Comparison of ENCODE assay signal across 23 mouse cellular contexts in genomic region chr2:70690195-70690594, GRCm38 (mm10). TPM values are rescaled to one million over a fixed set of nuclear protein-coding genes. Genes with fewer than 3 reads are reported as not detected.
DNase-seq lines count a peak whose midpoint lies in the region; ATAC-seq and TF ChIP-seq lines count a peak whose summit lies in the region.
"Had no signal": no experiment of that assay in that cellular context is flagged by ENCODE, and none has a peak within 500 bp of the region (broad histone marks: within the 10 kb centered on the region; RNA-seq: fewer than 3 reads in every experiment).

No protein-coding gene starts in this region.

- WGBS in forebrain, embryonic 11.5 days, result 84% methylated on average over 11 of the region's 11 CpGs
- 89% methylated on average over 11 of the region's 11 CpGs for WGBS in forebrain, embryonic 10.5 days
- 81% methylated on average over 11 of the region's 11 CpGs for WGBS in liver, postnatal 0 days (ENCODE audit: insufficient replicate concordance)

- DNase-seq in forebrain, embryonic 11.5 days (ENCODE audit: low spot score), result peak; percentile 42
- DNase-seq in forebrain, embryonic 10.5 days (ENCODE audit: extremely low spot score, low spot score), result no peak
- DNase-seq in kidney, adult 9 months, result peak; percentile 11
- DNase-seq in kidney, adult 11 months, result no peak
- DNase-seq in CH12.LX (ENCODE audit: extremely low read depth), result peak; percentile 33
- DNase-seq in brain, adult 2 months (ENCODE audit: low read depth, low spot score), result peak; percentile 63
- DNase-seq in left cerebral cortex, adult 9 months (ENCODE audit: low spot score in 2 of 2), result no peak
- no peak for DNase-seq in liver, postnatal 0 days
- DNase-seq: cerebellum, postnatal 10 days; embryo, embryonic 11 days; heart, postnatal 4 days; lung, postnatal 4 days; right cerebral cortex, postnatal 14 days; thymus, postnatal 14 days had no signal

- peaks cover 3% of the 10 kb centered on the region; the same call in 1 of the 2 replicates for H3K36me3 ChIP-seq in forebrain, embryonic 11.5 days (ENCODE audit: control insufficient read depth, insufficient read depth, low read length)
- peaks cover 82% of the 10 kb centered on the region for H3K36me3 ChIP-seq in forebrain, embryonic 10.5 days (replicated peaks)
- peaks cover 59 to 94% of the 10 kb centered on the region in 2 experiments for H3K36me3 ChIP-seq in CH12.LX (replicated peaks in 1 of 2; ENCODE audit: control insufficient read depth in 1 of 2, insufficient read depth in 1 of 2, low read length in 1 of 2)
- peaks cover 60% of the 10 kb centered on the region for H3K36me3 ChIP-seq in liver, postnatal 0 days (replicated peaks; ENCODE audit: insufficient read depth, low read length)

- dilution Hi-C loops in CH12.LX (cut with MboI; ENCODE audit: extremely low pct_ligation_motif_present, extremely low pct_unique_long_range_greater_than_20kb, low sequenced_read_pairs), result no loop called here

- H3K27me3 ChIP-seq in forebrain, embryonic 11.5 days (ENCODE audit: control insufficient read depth, insufficient read depth, low read length), result no peaks in the 10 kb centered on the region
- H3K27me3 ChIP-seq in forebrain, embryonic 10.5 days (ENCODE audit: poor library complexity, severe bottlenecking), result no peaks in the 10 kb centered on the region
- no peaks in the 10 kb centered on the region for H3K27me3 ChIP-seq in CH12.LX (replicated peaks)
- no peaks in the 10 kb centered on the region for H3K27me3 ChIP-seq in liver, postnatal 0 days (ENCODE audit: insufficient read depth, low read length)
- H3K27me3 ChIP-seq: forebrain, embryonic 15.5 days; limb, embryonic 12.5 days; liver, embryonic 15.5 days; neural tube, embryonic 13.5 days had no signal

- H3K4me1 ChIP-seq in forebrain, embryonic 11.5 days (replicated peaks; ENCODE audit: control insufficient read depth, insufficient read depth, low read length), result no peaks in the 10 kb centered on the region
- no peaks in the 10 kb centered on the region for H3K4me1 ChIP-seq in forebrain, embryonic 10.5 days
- peaks cover 2 to 30% of the 10 kb centered on the region in 2 experiments; a peak in 3 of 4 replicates for H3K4me1 ChIP-seq in CH12.LX (ENCODE audit: control insufficient read depth in 1 of 2, insufficient read depth in 2 of 2)
- no peaks in the 10 kb centered on the region for H3K4me1 ChIP-seq in liver, postnatal 0 days (ENCODE audit: insufficient read depth)
- H3K4me1 ChIP-seq: forebrain, embryonic 15.5 days; heart, embryonic 10.5 days; liver, embryonic 15.5 days; midbrain, embryonic 10.5 days; neural tube, embryonic 13.5 days had no signal

- H3K9me3 ChIP-seq in forebrain, embryonic 11.5 days (ENCODE audit: control insufficient read depth, low read length), result no peaks in the 10 kb centered on the region
- H3K9me3 ChIP-seq in forebrain, embryonic 10.5 days, result no peaks in the 10 kb centered on the region
- no peaks in the 10 kb centered on the region for H3K9me3 ChIP-seq in CH12.LX (replicated peaks; ENCODE audit: low read length)
- no peaks in the 10 kb centered on the region for H3K9me3 ChIP-seq in liver, postnatal 0 days (ENCODE audit: low read length)
- H3K9me3 ChIP-seq: forebrain, embryonic 15.5 days; heart, embryonic 10.5 days; limb, embryonic 12.5 days; liver, embryonic 15.5 days; midbrain, embryonic 10.5 days; neural tube, embryonic 13.5 days had no signal

- no peak for ATAC-seq in forebrain, embryonic 11.5 days (replicated peaks; ENCODE audit: low FRiP score)
- ATAC-seq in liver, postnatal 0 days, result no peak
- ATAC-seq: forebrain, embryonic 15.5 days; hindbrain, embryonic 16.5 days; intestine, postnatal 0 days had no signal

- no peak for TF ChIP-seq EP300 in CH12.LX (IDR thresholded peaks at IDR 0.05; ENCODE audit: low read length)
- TF ChIP-seq EP300 in liver, postnatal 0 days (IDR thresholded peaks at IDR 0.05; ENCODE audit: low read depth), result no peak

- in situ Hi-C loops in CH12.LX (cut with MboI; ENCODE audit: low pct_ligation_motif_present, low pct_unique_long_range_greater_than_20kb, low sequenced_read_pairs), result no loop called here

- no peak for TF ChIP-seq CTCF in CH12.LX (conservative IDR thresholded peaks at IDR 0.05 in 1 of 2, IDR thresholded peaks at IDR 0.05 in 1 of 2; ENCODE audit: low read depth in 2 of 2, low read length in 2 of 2)
- TF ChIP-seq CTCF in liver, postnatal 0 days (IDR thresholded peaks at IDR 0.05; ENCODE audit: low read depth), result no peak

- no peak overlapping the region for H3K27ac ChIP-seq in forebrain, embryonic 11.5 days (ENCODE audit: low read depth, low read length)
- no peak overlapping the region for H3K27ac ChIP-seq in forebrain, embryonic 10.5 days
- H3K27ac ChIP-seq in CH12.LX (ENCODE audit: insufficient read depth, low read depth), result peak overlapping the region; percentile 5; the same call in 1 of the 2 replicates
- H3K27ac ChIP-seq in liver, postnatal 0 days (ENCODE audit: low read depth), result no peak overlapping the region
- H3K27ac ChIP-seq: forebrain, embryonic 15.5 days; heart, embryonic 10.5 days; limb, embryonic 12.5 days; liver, embryonic 15.5 days; midbrain, embryonic 10.5 days; neural tube, embryonic 13.5 days had no signal

- no peaks in the 10 kb centered on the region for H3K79me2 ChIP-seq in CH12.LX (replicated peaks; ENCODE audit: control insufficient read depth, extremely low read depth, insufficient read depth, poor library complexity, severe bottlenecking)

- no peak overlapping the region for H3K9ac ChIP-seq in forebrain, embryonic 11.5 days (ENCODE audit: low read length)
- no peak overlapping the region for H3K9ac ChIP-seq in CH12.LX (ENCODE audit: insufficient read depth, low read depth)
- H3K9ac ChIP-seq in liver, postnatal 0 days (replicated peaks), result no peak overlapping the region
- H3K9ac ChIP-seq: forebrain, embryonic 15.5 days; limb, embryonic 12.5 days; liver, embryonic 15.5 days; neural tube, embryonic 13.5 days had no signal

- no peak overlapping the region for H3K4me3 ChIP-seq in forebrain, embryonic 11.5 days (ENCODE audit: low read depth, low read length)
- H3K4me3 ChIP-seq in forebrain, embryonic 10.5 days, result no peak overlapping the region
- H3K4me3 ChIP-seq in CH12.LX (replicated peaks in 1 of 3; ENCODE audit: low read depth in 2 of 3, low read length in 2 of 3, poor library complexity in 1 of 3), result no peak overlapping the region
- no peak overlapping the region for H3K4me3 ChIP-seq in liver, postnatal 0 days (ENCODE audit: low read depth, low read length)
- H3K4me3 ChIP-seq: forebrain, embryonic 15.5 days; heart, embryonic 10.5 days; limb, embryonic 12.5 days; liver, embryonic 15.5 days; midbrain, embryonic 10.5 days; neural tube, embryonic 13.5 days had no signal

- no peak for TF ChIP-seq RAD21 in CH12.LX (IDR thresholded peaks at IDR 0.05; ENCODE audit: low read depth, low read length)

- H3K4me2 ChIP-seq in forebrain, embryonic 11.5 days (ENCODE audit: low read depth, low read length, severe bottlenecking), result no peak overlapping the region
- no peak overlapping the region for H3K4me2 ChIP-seq in CH12.LX (ENCODE audit: insufficient read depth, low read depth, poor library complexity, severe bottlenecking)
- no peak overlapping the region for H3K4me2 ChIP-seq in liver, postnatal 0 days (ENCODE audit: low read depth, low read length)
- H3K4me2 ChIP-seq: forebrain, embryonic 15.5 days; limb, embryonic 12.5 days; liver, embryonic 15.5 days; neural tube, embryonic 13.5 days had no signal

- TF ChIP-seq POLR2A in CH12.LX (IDR thresholded peaks at IDR 0.05; ENCODE audit: low read depth, low read length), result no peak

TF ChIP-seq in CH12.LX, 34 proteins besides CTCF, POLR2A, EP300 and RAD21:
- TF ChIP-seq PAX5 (IDR thresholded peaks at IDR 0.05; ENCODE audit: low read length) (no peak), ELF1 (IDR thresholded peaks at IDR 0.05; ENCODE audit: low read depth, low read length) (no peak), MXI1 (IDR thresholded peaks at IDR 0.05; ENCODE audit: low read depth, low read length) (no peak), SIN3A (IDR thresholded peaks at IDR 0.05; ENCODE audit: low read length) (no peak)

RNA-seq across cellular contexts. Expression of gene Gm26558, which starts 28.3 kb away (rescaled TPM):
- polyA plus RNA-seq in forebrain, embryonic 11.5 days (2014; fragmentation: Nextera tagmentation; extraction: Ambion mirVana), result 4.2 and 4.8 TPM in 2 replicates
- polyA plus RNA-seq in forebrain, embryonic 10.5 days (2016; fragmentation: Nextera tagmentation; extraction: Ambion mirVana), result 3.1 and 3.2 TPM in 2 replicates
- total RNA-seq in CH12.LX (2012; rRNA removed) (0.63 and 0.64 TPM in 2 replicates), CH12.LX (2014; rRNA removed) (not detected in 2 replicates)
- polyA plus RNA-seq in CH12.LX (2012; ENCODE audit: insufficient read length, low read depth), result 0.33 TPM in 1 of 2 replicates, not detected in the other
- 0.80 and 1.2 TPM in 2 replicates for polyA plus RNA-seq in liver, postnatal 0 days (2015; fragmentation: Nextera tagmentation; extraction: Ambion mirVana)
- total RNA-seq: monocyte, adult 5-6 weeks had no signal

RNA-seq across cellular contexts. Expression of gene Gorasp2, which starts 28.8 kb away (rescaled TPM):
- 150 and 164 TPM in 2 replicates for polyA plus RNA-seq in forebrain, embryonic 11.5 days (2014; fragmentation: Nextera tagmentation; extraction: Ambion mirVana)
- polyA plus RNA-seq in forebrain, embryonic 10.5 days (2016; fragmentation: Nextera tagmentation; extraction: Ambion mirVana), result 152 and 156 TPM in 2 replicates
- total RNA-seq in CH12.LX (2012; rRNA removed) (65.4 and 74.9 TPM in 2 replicates), CH12.LX (2014; rRNA removed) (72.0 and 77.4 TPM in 2 replicates)
- 115 and 145 TPM in 2 replicates for polyA plus RNA-seq in CH12.LX (2012; ENCODE audit: insufficient read length, low read depth)
- polyA plus RNA-seq in liver, postnatal 0 days (2015; fragmentation: Nextera tagmentation; extraction: Ambion mirVana), result 61.8 and 64.7 TPM in 2 replicates

Comparison
In these comparisons a context has a peak if more than half of its experiments do, and no peak if none do; other contexts are left out.
1. DNase-seq: peak in forebrain, embryonic 11.5 days (single experiment), kidney, adult 9 months (single experiment), CH12.LX (single experiment) and brain, adult 2 months (single experiment); none in forebrain, embryonic 10.5 days (single experiment), kidney, adult 11 months (single experiment), left cerebral cortex, adult 9 months (0 of 2) and liver, postnatal 0 days (single experiment).